Mouse (Mus musculus): ENCODE data around the gene Sun2. TPM values are rescaled to one million over a fixed set of nuclear protein-coding genes. Genes with fewer than 3 reads are reported as not detected.

The Sun2 gene
- polyA plus RNA-seq, 1 experiment from 2014 or later = 6.9 TPM

- Histone ChIP-seq H3K4me1 (replicated peaks) (peaks cover 5% of the 10 kb centered on the region; the same call in 1 of the 2 replicates), H3K27me3 (no peaks in the 10 kb centered on the region), H3K9me3 (no peaks in the 10 kb centered on the region), H3K4me3 (no peak overlapping the region), H3K9ac (no peak overlapping the region), H3K4me2 (no peak overlapping the region), H3K36me3 (no peaks in the 10 kb centered on the region), H3K27ac (replicated peaks) (no peak overlapping the region)
- ATAC-seq (ENCODE audit: low read depth) = peak; percentile 23; the same call in 1 of the 2 replicates
- 91% methylated on average over 3 of the region's 3 CpGs for WGBS
Measured at GRCm38 (mm10) chr15:79753420-79753752, 11.1 kb upstream of the Sun2 start.

- H3K4me1 ChIP-seq (replicated peaks) = peaks cover 5% of the 10 kb centered on the region; the same call in 1 of the 2 replicates
- no peak overlapping the region for H3K4me2 ChIP-seq
- no peak overlapping the region for H3K27ac ChIP-seq (replicated peaks)
- ATAC-seq (ENCODE audit: low read depth) = peak; percentile 33; the same call in 1 of the 2 replicates
- WGBS = 26% methylated on average over 11 of the region's 11 CpGs
- H3K27me3 ChIP-seq = no peaks in the 10 kb centered on the region
- H3K9me3 ChIP-seq = no peaks in the 10 kb centered on the region
- H3K36me3 ChIP-seq = no peaks in the 10 kb centered on the region
- no peak overlapping the region for H3K4me3 ChIP-seq
- H3K9ac ChIP-seq = no peak overlapping the region
Measured at GRCm38 (mm10) chr15:79752742-79753419, 10.5 kb upstream of the Sun2 start.

GRCm38 (mm10) chr15:79751772-79752171 is 9.4 kb upstream of the Sun2 start:
- Histone ChIP-seq H3K36me3 (no peaks in the 10 kb centered on the region), H3K4me1 (replicated peaks) (peaks cover 5% of the 10 kb centered on the region; the same call in 1 of the 2 replicates), H3K27ac (replicated peaks) (no peak overlapping the region), H3K4me3 (no peak overlapping the region), H3K9me3 (no peaks in the 10 kb centered on the region), H3K4me2 (no peak overlapping the region), H3K27me3 (no peaks in the 10 kb centered on the region), H3K9ac (no peak overlapping the region)
- no peak for ATAC-seq (ENCODE audit: low read depth)
- WGBS = 86% methylated on average over 17 of the region's 17 CpGs

GRCm38 (mm10) chr15:79750266-79750665 is 7.9 kb upstream of the Sun2 start:
- no peaks in the 10 kb centered on the region for H3K36me3 ChIP-seq
- H3K9me3 ChIP-seq = no peaks in the 10 kb centered on the region
- no peaks in the 10 kb centered on the region for H3K4me1 ChIP-seq (replicated peaks)
- 89% methylated on average over 8 of the region's 8 CpGs for WGBS
- no peak for ATAC-seq (ENCODE audit: low read depth)
- H3K27ac ChIP-seq (replicated peaks) = no peak overlapping the region
- H3K4me3 ChIP-seq = no peak overlapping the region
- H3K27me3 ChIP-seq = no peaks in the 10 kb centered on the region
- H3K4me2 ChIP-seq = no peak overlapping the region
- no peak overlapping the region for H3K9ac ChIP-seq

GRCm38 (mm10) chr15:79749162-79749561 is 6.8 kb upstream of the Sun2 start:
- Histone ChIP-seq H3K9me3 (no peaks in the 10 kb centered on the region), H3K27me3 (no peaks in the 10 kb centered on the region), H3K27ac (replicated peaks) (no peak overlapping the region), H3K9ac (no peak overlapping the region), H3K4me2 (no peak overlapping the region), H3K4me1 (replicated peaks) (no peaks in the 10 kb centered on the region), H3K36me3 (no peaks in the 10 kb centered on the region), H3K4me3 (no peak overlapping the region)
- WGBS = 92% methylated on average over 7 of the region's 7 CpGs
- no peak for ATAC-seq (ENCODE audit: low read depth)

GRCm38 (mm10) chr15:79747998-79748397 is 5.7 kb upstream of the Sun2 start:
- no peak overlapping the region for H3K4me3 ChIP-seq
- WGBS = 50% methylated on average over 11 of the region's 11 CpGs
- H3K9ac ChIP-seq = no peak overlapping the region
- no peaks in the 10 kb centered on the region for H3K27me3 ChIP-seq
- ATAC-seq (ENCODE audit: low read depth) = no peak
- H3K36me3 ChIP-seq = no peaks in the 10 kb centered on the region
- H3K4me2 ChIP-seq = no peak overlapping the region
- H3K9me3 ChIP-seq = no peaks in the 10 kb centered on the region
- no peak overlapping the region for H3K27ac ChIP-seq (replicated peaks)
- peaks cover 4% of the 10 kb centered on the region for H3K4me1 ChIP-seq (replicated peaks)

- Histone ChIP-seq H3K4me3 (no peak overlapping the region), H3K27ac (replicated peaks) (no peak overlapping the region), H3K9me3 (no peaks in the 10 kb centered on the region), H3K9ac (no peak overlapping the region), H3K36me3 (no peaks in the 10 kb centered on the region), H3K4me1 (replicated peaks) (peaks cover 16% of the 10 kb centered on the region), H3K4me2 (no peak overlapping the region), H3K27me3 (no peaks in the 10 kb centered on the region)
- 91% methylated on average over 5 of the region's 5 CpGs for WGBS
- no peak for ATAC-seq (ENCODE audit: low read depth)
Measured at GRCm38 (mm10) chr15:79745883-79746282, 3.5 kb upstream of the Sun2 start.

GRCm38 (mm10) chr15:79745312-79745711 is 3.0 kb upstream of the Sun2 start:
- H3K27me3 ChIP-seq = no peaks in the 10 kb centered on the region
- H3K36me3 ChIP-seq = no peaks in the 10 kb centered on the region
- no peak for ATAC-seq (ENCODE audit: low read depth)
- H3K27ac ChIP-seq (replicated peaks) = no peak overlapping the region
- H3K4me2 ChIP-seq = no peak overlapping the region
- no peak overlapping the region for H3K9ac ChIP-seq
- 84% methylated on average over 10 of the region's 10 CpGs for WGBS
- H3K4me1 ChIP-seq (replicated peaks) = peaks cover 21% of the 10 kb centered on the region
- no peak overlapping the region for H3K4me3 ChIP-seq
- H3K9me3 ChIP-seq = no peaks in the 10 kb centered on the region

- peaks cover 27% of the 10 kb centered on the region for H3K4me1 ChIP-seq (replicated peaks)
- H3K4me3 ChIP-seq = no peak overlapping the region
- H3K27ac ChIP-seq (replicated peaks) = no peak overlapping the region
- 0 out of 2 replicates have a peak, but pooled peaks cover 1% of the 10 kb centered on the region for H3K36me3 ChIP-seq
- ATAC-seq (ENCODE audit: low read depth) = no peak
- H3K4me2 ChIP-seq = no peak overlapping the region
- no peaks in the 10 kb centered on the region for H3K9me3 ChIP-seq
- WGBS = 85% methylated on average over 8 of the region's 8 CpGs
- H3K9ac ChIP-seq = no peak overlapping the region
- no peaks in the 10 kb centered on the region for H3K27me3 ChIP-seq
Measured at GRCm38 (mm10) chr15:79744742-79745141, 2.4 kb upstream of the Sun2 start.

- H3K4me3 ChIP-seq = no peak overlapping the region
- peaks cover 9% of the 10 kb centered on the region for H3K36me3 ChIP-seq
- 91% methylated on average over 11 of the region's 11 CpGs for WGBS
- H3K4me1 ChIP-seq (replicated peaks) = peaks cover 32% of the 10 kb centered on the region
- no peaks in the 10 kb centered on the region for H3K27me3 ChIP-seq
- H3K27ac ChIP-seq (replicated peaks) = no peak overlapping the region
- no peak overlapping the region for H3K4me2 ChIP-seq
- ATAC-seq (ENCODE audit: low read depth) = no peak
- H3K9me3 ChIP-seq = no peaks in the 10 kb centered on the region
- H3K9ac ChIP-seq = no peak overlapping the region
Measured at GRCm38 (mm10) chr15:79744001-79744400, 1.7 kb upstream of the Sun2 start.

GRCm38 (mm10) chr15:79742706-79743023 is 329 bp upstream of the Sun2 start:
- Histone ChIP-seq H3K4me2 (peak overlapping the region; percentile 84), H3K4me1 (replicated peaks) (peaks cover 40% of the 10 kb centered on the region), H3K9ac (peak overlapping the region; percentile 96), H3K9me3 (no peaks in the 10 kb centered on the region), H3K27ac (replicated peaks) (peak overlapping the region; percentile 79), H3K27me3 (no peaks in the 10 kb centered on the region), H3K36me3 (peaks cover 22% of the 10 kb centered on the region), H3K4me3 (peak overlapping the region; percentile 97)
- ATAC-seq (ENCODE audit: low read depth) = no peak
- WGBS = under 1% methylated on average over 23 of the region's 23 CpGs

- Histone ChIP-seq H3K36me3 (peaks cover 36% of the 10 kb centered on the region), H3K27ac (replicated peaks) (peak overlapping the region; percentile 79), H3K4me2 (peak overlapping the region; percentile 84), H3K4me3 (peak overlapping the region; percentile 97), H3K4me1 (replicated peaks) (peaks cover 40% of the 10 kb centered on the region), H3K9me3 (no peaks in the 10 kb centered on the region), H3K9ac (peak overlapping the region; percentile 96), H3K27me3 (no peaks in the 10 kb centered on the region)
- no peak for ATAC-seq (ENCODE audit: low read depth)
- 34% methylated on average over 14 of the region's 14 CpGs for WGBS
Measured at GRCm38 (mm10) chr15:79741173-79741858, 1.0 kb downstream of the Sun2 start.
